Mouse (Mus musculus): Measurements from ENCODE around the gene Dppa5a. TPM values are rescaled to one million over a fixed set of nuclear protein-coding genes. Genes with fewer than 3 reads are reported as not detected.

Dppa5a gene
- polyA plus RNA-seq, 1 experiment from 2014 or later: not detected

DNA sequence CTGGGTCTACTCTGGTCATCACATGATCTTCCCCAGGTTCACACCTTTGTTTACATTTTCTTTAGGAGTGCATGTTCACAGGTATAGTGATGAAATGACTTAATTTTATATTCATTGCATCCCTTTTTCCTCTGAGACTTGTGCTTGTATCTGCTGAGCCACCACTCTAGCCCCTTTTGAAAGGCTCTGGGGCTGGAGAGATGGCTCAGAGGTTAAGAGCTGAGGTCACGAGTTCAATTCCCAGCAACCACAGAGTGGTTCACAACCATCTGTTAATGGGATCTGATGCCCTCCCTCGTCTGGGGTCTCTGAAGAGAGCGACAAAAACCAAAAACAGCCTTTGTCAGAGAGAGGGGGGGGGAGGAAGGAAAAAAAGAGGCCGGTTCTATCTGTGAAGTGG lies 7.5 kb upstream of the Dppa5a start:
- H3K36me3 ChIP-seq (replicated peaks): no peaks in the 10 kb centered on the region
- peaks cover 34% of the 10 kb centered on the region for H3K27me3 ChIP-seq (ENCODE audit: poor library complexity, severe bottlenecking)
- H3K9me3 ChIP-seq: no peaks in the 10 kb centered on the region
- H3K27ac ChIP-seq: no peak overlapping the region
- H3K4me1 ChIP-seq: peaks cover 19% of the 10 kb centered on the region
- H3K4me3 ChIP-seq: no peak overlapping the region
- 72% methylated on average over 4 of the region's 4 CpGs for WGBS
- DNase-seq (ENCODE audit: extremely low spot score, low spot score): no peak

DNA sequence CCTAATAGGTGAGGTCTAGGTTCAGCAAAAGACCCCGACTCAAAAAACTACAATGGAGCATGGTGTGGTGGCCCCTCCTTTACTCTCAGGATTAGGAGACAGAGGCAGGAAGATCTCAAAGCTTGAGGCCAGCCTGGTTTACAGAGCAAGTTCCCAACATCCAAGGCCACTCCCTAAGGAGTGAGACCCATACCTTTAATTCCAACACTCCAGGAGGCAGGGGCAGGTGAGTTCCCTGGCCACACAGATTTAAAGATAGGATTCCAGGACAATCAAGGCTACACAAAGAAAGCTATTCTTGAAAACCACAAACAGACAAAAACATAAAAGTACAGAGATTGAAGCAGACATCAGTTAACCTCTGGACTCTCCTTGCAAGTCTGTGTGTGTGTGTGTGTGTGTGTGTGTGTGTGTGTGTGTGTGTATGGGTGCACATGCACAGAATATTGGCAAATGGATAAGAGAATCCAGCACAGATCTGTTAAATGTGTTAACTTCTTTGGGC lies 7.0 kb upstream of the Dppa5a start:
- WGBS: 90% methylated on average over 1 of the region's 1 CpGs
- no peak for DNase-seq (ENCODE audit: extremely low spot score, low spot score)
- peaks cover 34% of the 10 kb centered on the region for H3K27me3 ChIP-seq (ENCODE audit: poor library complexity, severe bottlenecking)
- no peak overlapping the region for H3K4me3 ChIP-seq
- no peak overlapping the region for H3K27ac ChIP-seq
- peaks cover 19% of the 10 kb centered on the region for H3K4me1 ChIP-seq
- H3K9me3 ChIP-seq: no peaks in the 10 kb centered on the region
- no peaks in the 10 kb centered on the region for H3K36me3 ChIP-seq (replicated peaks)

DNA sequence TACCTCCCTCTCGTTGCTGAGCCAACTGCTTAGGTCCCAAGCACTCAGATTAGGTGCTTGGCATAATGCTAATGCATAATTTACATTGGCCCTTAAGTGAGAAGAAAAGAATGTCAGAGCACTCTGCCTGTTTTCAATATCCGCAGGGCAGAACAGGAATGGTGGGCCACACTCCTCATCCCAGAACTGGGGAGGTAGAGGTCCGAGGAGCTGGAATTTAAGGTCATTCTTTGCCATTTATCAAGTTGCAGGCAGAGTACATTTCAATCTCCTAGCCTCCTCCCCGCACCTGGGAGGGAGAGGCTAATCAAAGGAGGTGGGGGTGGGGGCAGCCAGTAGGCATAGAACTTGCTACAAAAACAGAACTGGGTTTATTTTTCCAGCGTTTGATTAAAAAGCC lies 6.4 kb upstream of the Dppa5a start:
- H3K9me3 ChIP-seq: no peaks in the 10 kb centered on the region
- H3K36me3 ChIP-seq (replicated peaks): no peaks in the 10 kb centered on the region
- H3K4me3 ChIP-seq: no peak overlapping the region
- H3K27ac ChIP-seq: no peak overlapping the region
- H3K4me1 ChIP-seq: peaks cover 19% of the 10 kb centered on the region
- DNase-seq (ENCODE audit: extremely low spot score, low spot score): no peak
- H3K27me3 ChIP-seq (ENCODE audit: poor library complexity, severe bottlenecking): peaks cover 28% of the 10 kb centered on the region
- 65% methylated on average over 5 of the region's 5 CpGs for WGBS

DNA sequence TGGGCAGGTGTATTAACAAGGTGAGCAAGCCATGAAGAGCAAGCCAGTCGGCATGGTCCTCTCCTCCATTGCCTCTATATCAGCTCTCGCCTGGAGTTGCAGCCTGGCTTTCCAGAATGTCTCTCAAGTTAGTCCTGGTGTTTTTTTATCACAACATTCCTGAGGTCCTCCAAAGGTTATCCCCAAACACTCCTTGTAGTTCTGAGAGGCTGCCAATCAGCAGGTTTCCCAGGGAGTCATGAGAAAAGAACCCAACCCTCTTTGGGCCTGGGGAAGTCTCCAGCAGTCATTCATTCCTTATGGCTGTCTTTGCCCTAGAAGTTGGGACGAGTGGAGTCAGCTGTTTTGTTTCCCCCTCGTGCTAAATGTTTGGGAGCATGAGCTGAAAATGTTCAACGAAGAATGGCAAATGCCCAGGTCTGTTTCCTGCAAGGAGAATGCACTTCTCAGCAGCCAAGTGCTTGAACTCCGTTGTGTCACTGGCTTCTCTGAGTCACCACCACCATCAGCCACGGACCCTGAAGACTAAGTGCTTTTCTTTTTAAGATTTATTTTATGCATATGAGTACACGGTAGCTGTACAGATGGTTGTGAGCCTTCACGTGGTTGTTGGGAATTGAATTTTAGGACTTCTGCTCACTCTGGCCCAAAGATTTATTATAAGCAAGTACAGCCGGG lies 5.0 kb upstream of the Dppa5a start:
- 90% methylated on average over 10 of the region's 10 CpGs for WGBS
- no peak overlapping the region for H3K27ac ChIP-seq
- DNase-seq (ENCODE audit: extremely low spot score, low spot score): no peak

DNA sequence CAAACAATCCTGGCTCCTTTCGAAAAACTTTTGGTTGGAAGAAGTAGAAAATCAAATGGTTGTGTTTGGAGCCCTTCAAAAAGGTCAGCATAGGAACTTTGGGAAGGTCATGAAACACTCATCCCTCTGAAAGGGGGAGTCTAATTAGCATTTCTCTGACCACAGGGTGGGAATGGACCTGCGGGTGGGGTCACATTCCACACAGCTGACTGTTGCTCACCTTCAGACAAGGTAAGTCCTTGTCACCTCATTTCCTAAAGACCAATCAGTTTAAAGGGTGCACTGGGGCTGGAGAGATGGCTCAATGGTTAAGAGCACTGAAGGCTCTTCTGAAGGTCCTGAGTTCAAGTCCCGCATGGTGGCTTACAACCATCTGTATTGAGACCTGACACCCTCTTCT lies 3.5 kb upstream of the Dppa5a start:
- H3K4me1 ChIP-seq: no peaks in the 10 kb centered on the region
- H3K27me3 ChIP-seq (ENCODE audit: poor library complexity, severe bottlenecking): peaks cover 2% of the 10 kb centered on the region; the same call in 1 of the 2 replicates
- no peaks in the 10 kb centered on the region for H3K9me3 ChIP-seq
- DNase-seq (ENCODE audit: extremely low spot score, low spot score): no peak
- H3K27ac ChIP-seq: no peak overlapping the region
- no peaks in the 10 kb centered on the region for H3K36me3 ChIP-seq (replicated peaks)
- WGBS: 96% methylated on average over 3 of the region's 3 CpGs
- H3K4me3 ChIP-seq: no peak overlapping the region

More for the DNA sequence above, 5.0 kb upstream of the Dppa5a start:
- H3K4me3 ChIP-seq: no peak overlapping the region
- H3K27me3 ChIP-seq (ENCODE audit: poor library complexity, severe bottlenecking): peaks cover 17% of the 10 kb centered on the region
- H3K4me1 ChIP-seq: peaks cover 6% of the 10 kb centered on the region
- H3K36me3 ChIP-seq (replicated peaks): no peaks in the 10 kb centered on the region
- H3K9me3 ChIP-seq: no peaks in the 10 kb centered on the region

DNA sequence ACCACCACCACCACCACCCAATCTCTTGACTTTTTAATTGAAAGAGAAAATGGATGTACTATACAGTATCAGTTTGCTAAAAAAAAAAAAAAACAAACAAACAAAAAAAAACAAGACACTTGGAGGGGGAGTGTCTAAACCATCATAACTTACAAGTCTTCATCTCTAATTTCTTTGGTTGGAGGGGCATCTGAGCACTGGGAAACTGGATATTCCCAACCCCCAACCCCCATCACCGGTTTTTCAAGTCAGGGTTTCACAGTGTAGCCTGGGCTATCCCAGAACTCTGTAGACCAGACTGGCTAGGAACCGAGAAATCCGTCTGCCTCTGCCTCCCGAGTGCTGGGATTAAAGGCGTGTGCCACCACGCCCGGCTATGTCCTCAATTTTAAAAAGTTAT lies 1.8 kb upstream of the Dppa5a start:
- Histone ChIP-seq H3K27ac (no peak overlapping the region), H3K9me3 (no peaks in the 10 kb centered on the region), H3K4me3 (no peak overlapping the region), H3K36me3 (replicated peaks) (no peaks in the 10 kb centered on the region), H3K4me1 (peaks cover 5% of the 10 kb centered on the region; the same call in 1 of the 2 replicates), H3K27me3 (ENCODE audit: poor library complexity, severe bottlenecking) (no peaks in the 10 kb centered on the region)
- WGBS: 90% methylated on average over 7 of the region's 7 CpGs
- no peak for DNase-seq (ENCODE audit: extremely low spot score, low spot score)

DNA sequence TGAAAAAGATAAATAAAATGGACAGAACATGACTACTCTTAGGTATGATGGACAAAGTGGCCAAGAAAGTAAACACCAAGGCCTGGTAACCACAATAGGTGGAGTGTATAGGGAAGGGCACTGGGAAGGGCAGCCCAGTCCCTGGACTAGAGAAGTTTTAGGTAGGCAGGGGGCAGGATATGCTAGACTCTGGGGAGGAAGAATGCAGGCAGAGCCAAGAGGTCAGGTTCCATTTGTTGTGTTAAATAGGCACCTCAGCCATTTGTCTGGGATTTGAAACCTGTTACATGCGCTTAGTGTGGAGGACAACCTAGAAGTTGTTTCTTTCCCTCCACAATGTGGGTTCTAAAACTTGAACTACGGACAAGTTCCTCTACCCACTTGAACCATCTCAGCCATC lies 1.4 kb upstream of the Dppa5a start:
- no peaks in the 10 kb centered on the region for H3K27me3 ChIP-seq (ENCODE audit: poor library complexity, severe bottlenecking)
- no peak overlapping the region for H3K4me3 ChIP-seq
- 97% methylated on average over 2 of the region's 2 CpGs for WGBS

DNA sequence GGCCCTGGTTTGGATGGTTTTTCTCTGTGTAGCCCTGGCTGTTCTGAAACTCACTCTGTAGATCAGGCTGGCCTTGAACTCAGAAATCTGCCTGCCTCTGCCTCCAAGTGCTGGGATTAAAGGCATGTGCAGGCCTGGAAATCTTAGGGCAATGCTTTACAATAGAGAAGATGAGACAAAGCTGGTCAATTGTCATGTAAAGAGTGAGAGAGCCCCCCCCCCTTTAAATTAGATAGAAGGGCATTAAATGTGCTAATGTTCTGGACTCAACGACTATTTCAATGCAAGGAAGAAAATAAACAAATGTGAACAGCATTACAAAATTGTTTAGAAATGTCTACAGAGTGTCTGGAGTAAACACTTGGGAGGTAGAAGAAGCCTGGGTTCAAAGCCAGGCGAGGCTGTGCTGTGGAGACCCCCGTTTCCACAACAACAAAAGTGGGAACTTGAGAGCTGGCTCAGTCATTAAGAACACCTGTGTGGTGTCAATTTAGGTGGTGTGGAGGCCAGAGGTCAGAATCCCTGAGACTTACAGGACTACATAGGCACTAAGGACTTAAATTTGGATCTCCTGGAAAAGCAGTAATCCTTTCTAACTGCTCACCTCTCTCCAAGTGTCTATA lies 805 bp upstream of the Dppa5a start:
- no peak overlapping the region for H3K27ac ChIP-seq
- DNase-seq (ENCODE audit: extremely low spot score, low spot score): no peak
- no peaks in the 10 kb centered on the region for H3K36me3 ChIP-seq (replicated peaks)
- H3K9me3 ChIP-seq: no peaks in the 10 kb centered on the region
- no peaks in the 10 kb centered on the region for H3K27me3 ChIP-seq (ENCODE audit: poor library complexity, severe bottlenecking)
- H3K4me3 ChIP-seq: no peak overlapping the region
- H3K4me1 ChIP-seq: peaks cover 5% of the 10 kb centered on the region; the same call in 1 of the 2 replicates
- WGBS: 81% methylated on average over 3 of the region's 3 CpGs

More for the DNA sequence above, 1.4 kb upstream of the Dppa5a start:
- no peaks in the 10 kb centered on the region for H3K9me3 ChIP-seq
- peaks cover 5% of the 10 kb centered on the region; the same call in 1 of the 2 replicates for H3K4me1 ChIP-seq
- DNase-seq (ENCODE audit: extremely low spot score, low spot score): no peak
- H3K36me3 ChIP-seq (replicated peaks): no peaks in the 10 kb centered on the region
- H3K27ac ChIP-seq: no peak overlapping the region

DNA sequence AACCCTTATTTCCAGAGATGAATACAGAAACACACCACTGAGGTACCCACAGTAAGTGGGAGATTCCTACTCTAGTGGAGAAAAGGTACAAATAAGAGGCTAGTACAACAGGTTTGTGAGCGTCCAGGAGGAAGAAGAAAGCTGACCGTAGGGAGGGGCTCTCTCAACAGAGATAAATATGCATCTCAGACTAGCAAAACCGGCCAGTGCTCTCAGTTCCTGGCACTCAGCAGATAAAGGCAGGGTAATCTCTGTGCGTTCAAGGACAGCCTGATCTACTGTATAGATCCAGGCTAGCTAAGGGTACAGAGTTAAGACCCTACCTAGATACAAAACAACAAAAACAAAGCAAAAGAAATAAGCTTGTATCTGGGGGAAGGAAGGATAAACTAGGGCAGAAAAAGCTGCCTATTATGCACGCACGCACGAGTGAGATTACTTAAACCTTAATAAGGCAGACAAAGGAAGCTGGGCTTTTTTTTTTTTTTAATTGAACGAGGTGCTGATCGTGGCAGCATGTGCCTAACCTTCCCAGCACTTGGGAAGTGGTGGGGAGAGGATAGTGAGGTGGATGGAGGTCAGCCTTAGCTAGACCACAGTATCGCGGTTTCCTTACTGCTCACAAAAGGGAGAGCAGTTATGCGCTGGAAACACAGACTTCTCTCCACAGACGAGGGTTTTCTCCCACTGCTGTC lies 2.0 kb downstream of the Dppa5a start:
- H3K4me1 ChIP-seq: peaks cover 5% of the 10 kb centered on the region; the same call in 1 of the 2 replicates
- no peak overlapping the region for H3K27ac ChIP-seq
- H3K9me3 ChIP-seq: no peaks in the 10 kb centered on the region
- no peak for DNase-seq (ENCODE audit: extremely low spot score, low spot score)
- 68% methylated on average over 13 of the region's 13 CpGs for WGBS
- no peaks in the 10 kb centered on the region for H3K36me3 ChIP-seq (replicated peaks)
- H3K4me3 ChIP-seq: no peak overlapping the region
- no peaks in the 10 kb centered on the region for H3K27me3 ChIP-seq (ENCODE audit: poor library complexity, severe bottlenecking)

DNA sequence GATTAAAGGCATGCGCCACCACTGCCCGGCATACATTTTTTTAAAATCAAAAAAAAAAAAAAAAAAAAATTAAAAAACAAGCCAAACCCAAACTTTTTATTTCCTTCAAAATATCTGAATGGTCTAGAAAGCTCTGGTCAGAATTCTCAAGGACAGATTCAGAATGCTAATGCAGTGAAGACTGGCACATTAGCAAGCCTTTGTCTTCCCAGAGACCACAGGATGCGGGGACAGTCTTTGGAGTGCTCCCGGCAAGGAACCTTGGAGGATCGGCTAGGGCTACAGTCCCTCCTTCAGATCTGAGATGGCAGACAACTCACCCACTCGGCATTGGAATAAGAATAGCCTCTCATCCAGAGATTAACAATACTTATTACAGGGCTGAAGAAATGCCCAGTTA lies 3.3 kb downstream of the Dppa5a start:
- no peak overlapping the region for H3K27ac ChIP-seq
- H3K9me3 ChIP-seq: no peaks in the 10 kb centered on the region
- H3K27me3 ChIP-seq (ENCODE audit: poor library complexity, severe bottlenecking): no peaks in the 10 kb centered on the region
- DNase-seq (ENCODE audit: extremely low spot score, low spot score): no peak
- peaks cover 5% of the 10 kb centered on the region; the same call in 1 of the 2 replicates for H3K4me1 ChIP-seq
- no peak overlapping the region for H3K4me3 ChIP-seq
- WGBS: 92% methylated on average over 6 of the region's 6 CpGs
- H3K36me3 ChIP-seq (replicated peaks): no peaks in the 10 kb centered on the region

DNA sequence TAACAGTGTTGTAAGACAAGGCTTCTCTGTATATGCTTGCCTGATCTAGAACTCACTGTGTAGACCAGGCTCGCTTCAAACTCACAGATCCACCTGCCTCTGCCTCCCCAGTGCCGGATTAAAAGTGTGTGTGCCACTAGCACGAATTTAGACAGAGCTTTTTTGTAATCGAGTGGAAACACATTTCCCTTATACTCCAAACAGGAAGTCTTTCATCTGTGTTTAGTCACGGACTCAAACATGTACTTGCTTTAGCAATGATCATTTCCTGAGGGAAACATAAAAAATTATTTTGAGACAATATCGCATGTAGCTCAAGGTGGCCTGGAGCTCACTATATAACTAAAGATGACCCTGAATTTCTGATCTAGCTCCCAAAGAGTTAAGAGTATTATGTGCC lies 4.6 kb downstream of the Dppa5a start:
- Histone ChIP-seq H3K9me3 (no peaks in the 10 kb centered on the region), H3K4me1 (peaks cover 5% of the 10 kb centered on the region; the same call in 1 of the 2 replicates), H3K27ac (no peak overlapping the region), H3K36me3 (replicated peaks) (no peaks in the 10 kb centered on the region), H3K4me3 (no peak overlapping the region), H3K27me3 (ENCODE audit: poor library complexity, severe bottlenecking) (no peaks in the 10 kb centered on the region)
- WGBS: 77% methylated on average over 6 of the region's 6 CpGs
- no peak for DNase-seq (ENCODE audit: extremely low spot score, low spot score)

DNA sequence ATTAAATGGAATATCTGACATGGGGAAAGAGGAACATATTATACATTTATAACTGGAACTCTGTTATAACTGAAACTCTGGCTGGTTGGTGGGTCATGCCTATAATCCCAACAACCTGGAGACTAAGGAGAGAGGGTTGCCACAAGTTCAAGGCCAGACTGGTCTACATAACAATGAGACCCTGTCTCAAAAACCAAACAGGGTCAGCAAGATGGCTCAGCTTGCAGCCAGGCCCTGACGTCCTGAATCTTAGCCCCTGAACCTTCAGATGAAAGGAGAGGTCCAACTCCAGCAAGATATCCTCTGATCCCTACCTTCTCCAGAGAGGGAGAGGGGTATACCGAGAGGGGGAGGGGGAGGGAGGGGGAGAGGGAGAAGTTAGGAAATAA lies 7.5 kb downstream of the Dppa5a start:
- 49% methylated on average over 2 of the region's 2 CpGs for WGBS
- H3K36me3 ChIP-seq (replicated peaks): no peaks in the 10 kb centered on the region
- no peak for DNase-seq (ENCODE audit: extremely low spot score, low spot score)

More for the DNA sequence above, 7.5 kb downstream of the Dppa5a start:
- H3K4me3 ChIP-seq: no peak overlapping the region
- H3K9me3 ChIP-seq: no peaks in the 10 kb centered on the region
- H3K27me3 ChIP-seq (ENCODE audit: poor library complexity, severe bottlenecking): no peaks in the 10 kb centered on the region
- H3K27ac ChIP-seq: no peak overlapping the region
- H3K4me1 ChIP-seq: no peaks in the 10 kb centered on the region
